Mouse (Mus musculus) mammary gland, adult 2 months (tissue): ENCODE measurements around the gene Gm10959. TPM values are rescaled to one million over a fixed set of nuclear protein-coding genes. Genes with fewer than 3 reads are reported as not detected.

ENCODE experiments used
- polyA plus RNA-seq: library from polyadenylated mRNA; depleted of rRNA; stranded (reverse); fragments of >200 nt; gene quantifications from 2 replicates; pipeline ENCODE4 v1.2.3, GENCODE M21; 2012; ENCODE audit warnings: low replicate concordance; rRNA removed

The Gm10959 gene
- polyA plus RNA-seq: not detected in 2 replicates

DNA sequence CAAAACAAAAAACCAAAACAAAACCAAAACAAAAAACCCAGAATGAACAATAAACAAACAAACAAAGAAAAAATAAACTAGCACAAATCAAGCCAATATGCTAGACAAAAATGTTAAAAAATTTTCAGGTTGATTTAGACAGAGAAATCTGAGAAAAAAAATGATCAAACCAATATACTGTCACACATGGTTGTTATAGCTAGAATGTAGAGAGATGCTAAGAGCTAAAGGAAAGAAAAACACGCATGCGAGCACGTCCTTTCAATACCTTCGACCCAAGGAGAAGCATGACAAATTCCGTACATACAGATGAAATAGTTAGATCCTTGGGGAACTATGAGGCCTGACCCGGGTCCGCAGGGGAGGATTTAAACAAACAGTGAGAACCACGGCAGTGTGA lies at the start of gene Gm10959:
Gene Gm10959, minus strand, starts transcription at position 101 of the 400 bp plus-strand sequence.

GRCm38 (mm10) chr3:122924009-122924914 lies 5.1 kb upstream of the Gm10959 start, which contains the start of gene 1810037I17Rik:
Gene 1810037I17Rik, plus strand, starts transcription at chr3:122924203.

GRCm38 (mm10) chr3:122894772-122895171 lies 24.4 kb downstream of the Gm10959 start, which contains the start of gene Fabp2:
Gene Fabp2, plus strand, starts transcription at chr3:122895072.

Other genes starting within 250 kb of the Gm10959 start
- gene Pde5a, start 190.4 kb downstream of the Gm10959 start, polyA plus RNA-seq: 1.1 and 1.9 TPM in 2 replicates
- not detected in 2 replicates for gene Fabp2, start 24.3 kb downstream of the Gm10959 start, polyA plus RNA-seq
- gene 1810037I17Rik, start 4.8 kb upstream of the Gm10959 start, polyA plus RNA-seq: 28.1 and 35.0 TPM in 2 replicates
- 1.9 and 5.6 TPM in 2 replicates for gene Usp53, start 65.2 kb upstream of the Gm10959 start, polyA plus RNA-seq
- gene Myoz2, start 115.7 kb upstream of the Gm10959 start, polyA plus RNA-seq: 6.3 TPM in 1 of 2 replicates, not detected in the other